Mouse (Mus musculus) olfactory bulb, adult 2 months (tissue): Measurements from ENCODE around the gene Zfp263. TPM values are rescaled to one million over a fixed set of nuclear protein-coding genes. Genes with fewer than 3 reads are reported as not detected.

Source experiments
- H3K27ac ChIP-seq: fragments of 200-500 bp; 2 replicates; pipeline ENCODE4 v1.5.1; 2012; ENCODE audit warnings: low read depth, low read length; ENCODE audit not compliant: insufficient read depth
- H3K4me1 ChIP-seq: fragments of 200-500 bp; 2 replicates; pipeline ENCODE4 v1.6.1; 2012; ENCODE audit warnings: low read length; ENCODE audit not compliant: control insufficient read depth, insufficient read depth
- H3K4me3 ChIP-seq: fragments of 200-500 bp; 2 replicates; pipeline ENCODE4 v1.5.1; 2012; ENCODE audit warnings: mild to moderate bottlenecking, low read depth, low read length, moderate library complexity; ENCODE audit not compliant: insufficient read depth
- CTCF ChIP-seq: fragments of 200-500 bp; IDR thresholded peaks from 2 replicates; pipeline ENCODE4 v1.5.1; 2012; ENCODE audit warnings: low read depth, mild to moderate bottlenecking, low read length, moderate library complexity; ENCODE audit not compliant: insufficient read depth
- POLR2A ChIP-seq: fragments of 200-500 bp; IDR thresholded peaks from 2 replicates; pipeline ENCODE4 v1.6.1; 2012; ENCODE audit warnings: mild to moderate bottlenecking, low read depth, low read length, moderate library complexity; ENCODE audit not compliant: insufficient read depth
- polyA plus RNA-seq: library from polyadenylated mRNA; stranded (reverse); fragments of >200 nt; gene quantifications from 2 replicates; pipeline ENCODE4 v1.2.4, GENCODE M21; 2012; ENCODE audit warnings: low replicate concordance; ENCODE audit not compliant: missing spikeins, insufficient read depth, insufficient read length

Zfp263 gene
- polyA plus RNA-seq, 1 experiment, result not detected

DNA sequence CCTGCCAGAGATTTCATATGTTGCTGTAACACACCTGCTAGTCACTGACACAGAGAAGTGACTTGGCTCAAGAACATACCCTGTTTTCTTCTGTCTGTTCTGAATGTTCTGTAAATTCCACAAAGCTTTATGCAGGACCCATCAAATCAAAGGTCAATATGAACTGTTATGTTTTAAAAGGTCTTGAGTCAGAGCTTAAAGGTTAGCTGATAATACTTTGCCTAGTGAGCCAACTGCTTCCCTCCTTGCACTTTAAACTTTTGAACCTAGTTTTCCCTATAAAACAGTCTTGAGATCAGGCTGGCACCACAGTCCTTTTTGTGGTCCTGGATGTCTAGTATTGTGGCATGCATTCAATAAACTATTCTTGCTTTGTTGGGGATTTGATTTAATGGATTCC, 44.5 kb downstream of the Zfp263 start:
- H3K4me3 ChIP-seq, result no peak overlapping the region
- no peaks in the 10 kb centered on the region for H3K4me1 ChIP-seq
- no peak overlapping the region for H3K27ac ChIP-seq
- TF ChIP-seq POLR2A (no peak), CTCF (no peak)

Other genes starting within 250 kb of the Zfp263 start
- not detected in 2 replicates for gene Olfr161, start 153.1 kb upstream of the Zfp263 start, polyA plus RNA-seq
- not detected in 2 replicates for gene Mefv, start 26.0 kb upstream of the Zfp263 start, polyA plus RNA-seq
- not detected in 2 replicates for gene Olfr15, start 86.8 kb downstream of the Zfp263 start, polyA plus RNA-seq
- not detected in 2 replicates for gene Zfp174, start 103.2 kb downstream of the Zfp263 start, polyA plus RNA-seq
- gene Naa60, start 128.3 kb downstream of the Zfp263 start, polyA plus RNA-seq, result not detected in 2 replicates
- not detected in 2 replicates for gene Zfp597, start 140.5 kb downstream of the Zfp263 start, polyA plus RNA-seq
- not detected in 2 replicates for gene Gm20695, start 140.6 kb downstream of the Zfp263 start, polyA plus RNA-seq
- gene 1700037C18Rik, start 164.6 kb downstream of the Zfp263 start, polyA plus RNA-seq, result not detected in 2 replicates
- not detected in 2 replicates for gene Cluap1, start 164.7 kb downstream of the Zfp263 start, polyA plus RNA-seq
- not detected in 2 replicates for gene Nlrc3, start 232.5 kb downstream of the Zfp263 start, polyA plus RNA-seq